Mouse (Mus musculus) heart, adult 11 months (tissue): Measurements from ENCODE around the gene Evx1.

Experiments
- DNase-seq: peaks from one replicate; pipeline ENCODE4 v3.0.0; 2022

The Evx1 gene

DNA sequence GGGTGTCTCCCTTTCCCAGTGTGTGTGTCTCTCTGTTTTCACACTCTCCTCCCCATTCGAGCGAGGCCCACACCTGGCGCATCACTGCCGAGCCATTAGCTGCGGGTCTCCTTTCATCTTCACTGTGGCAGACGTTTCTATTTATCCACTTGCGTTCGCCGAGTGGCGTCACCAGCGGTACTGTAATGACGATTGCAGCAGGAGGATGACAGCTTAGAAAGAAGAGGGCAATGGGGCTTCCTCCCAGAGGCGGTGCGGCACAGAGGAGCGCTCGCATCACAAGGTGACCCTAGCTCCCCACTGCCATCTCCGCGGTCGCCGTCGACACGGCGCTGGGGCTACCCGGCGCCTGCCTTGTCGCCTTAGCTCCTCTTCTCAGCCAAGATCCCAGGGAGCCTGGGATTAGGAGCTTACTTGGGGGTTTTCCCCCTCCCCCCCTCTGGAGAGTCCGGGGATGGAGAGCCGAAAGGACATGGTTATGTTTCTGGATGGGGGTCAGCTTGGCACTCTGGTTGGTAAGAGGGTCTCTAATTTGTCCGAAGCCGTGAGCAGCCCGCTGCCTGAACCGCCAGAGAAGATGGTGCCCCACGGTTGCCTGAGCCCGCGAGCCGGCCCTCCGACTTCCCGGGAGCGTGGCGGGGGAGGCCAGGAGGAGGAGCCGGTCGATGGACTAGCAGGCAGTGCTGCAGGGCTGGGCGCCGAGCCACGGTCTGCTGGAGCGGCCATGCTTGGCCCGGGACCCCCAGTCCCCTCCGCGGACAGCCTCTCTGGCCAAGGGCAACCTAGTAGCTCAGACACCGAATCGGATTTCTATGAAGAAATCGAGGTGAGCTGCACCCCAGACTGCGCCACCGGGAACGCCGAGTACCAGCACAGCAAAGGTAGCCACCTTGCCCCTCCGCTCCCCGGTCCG, at the start of gene Evx1:
TSS of gene Evx1 (plus strand) at position 108 of the 913 bp plus-strand sequence.
- no peak for DNase-seq

DNA sequence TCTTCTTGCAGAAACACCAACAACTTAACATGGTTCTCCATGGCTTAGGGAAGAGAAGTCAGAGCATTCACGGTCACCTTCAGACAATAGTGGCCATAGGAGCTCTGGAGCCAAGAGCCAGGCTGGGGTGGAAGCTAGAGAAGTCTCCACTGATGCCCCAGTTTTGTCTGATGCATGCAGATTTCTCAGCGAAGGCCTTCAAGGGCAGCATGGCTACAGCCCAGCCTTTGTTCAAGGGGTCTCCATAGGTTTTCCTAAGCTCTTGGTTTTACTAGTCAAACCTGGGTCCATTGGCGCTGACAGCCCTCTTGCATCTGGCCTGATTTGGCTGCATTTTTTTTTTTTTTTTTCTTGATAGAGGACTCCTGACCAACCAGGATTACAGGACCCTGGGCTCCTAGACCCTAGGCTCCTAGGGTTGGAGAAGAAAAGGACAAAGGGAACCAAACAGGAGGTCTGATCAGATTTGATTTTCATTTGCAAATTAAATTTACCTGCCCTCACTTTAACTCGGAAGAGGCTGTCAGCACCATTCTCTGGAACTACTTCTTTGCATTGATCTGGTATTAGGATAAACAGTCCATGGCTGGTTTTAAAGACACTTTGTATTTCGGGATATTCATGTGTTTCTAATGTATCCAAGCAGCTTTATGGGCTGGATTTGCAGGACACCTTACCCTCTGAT, 49.0 kb upstream of the Evx1 start:
- DNase-seq, result peak; percentile 70

DNA sequence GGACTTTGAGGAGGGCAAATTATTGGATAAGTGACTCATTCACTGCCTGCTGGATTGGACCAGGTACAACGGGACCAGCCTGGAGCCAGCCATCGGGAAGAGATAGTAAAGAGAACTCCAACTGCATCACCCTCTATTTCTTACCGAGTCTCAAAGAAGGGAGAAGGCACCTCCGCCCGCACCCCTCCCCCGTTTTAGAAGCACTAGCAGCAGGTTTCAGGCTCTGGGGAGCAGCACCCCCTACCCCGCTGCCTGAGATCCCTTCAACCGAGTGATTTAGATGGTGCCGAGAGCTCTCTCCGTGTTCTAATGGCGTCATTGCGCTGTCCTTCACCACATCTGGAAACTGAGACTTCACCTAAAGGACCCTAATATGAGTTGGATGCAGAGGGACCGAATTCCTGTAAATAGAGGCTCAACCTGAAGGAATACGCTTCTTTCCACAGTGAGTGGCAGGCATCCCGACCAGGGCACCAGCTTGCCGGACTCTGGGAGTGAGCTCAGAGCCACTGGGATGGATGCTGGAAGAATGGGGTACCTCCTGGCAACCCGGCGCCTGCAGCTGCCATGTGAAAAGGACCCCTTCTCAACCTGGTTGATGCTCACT, 47.9 kb upstream of the Evx1 start:
- peak; percentile 80 for DNase-seq

DNA sequence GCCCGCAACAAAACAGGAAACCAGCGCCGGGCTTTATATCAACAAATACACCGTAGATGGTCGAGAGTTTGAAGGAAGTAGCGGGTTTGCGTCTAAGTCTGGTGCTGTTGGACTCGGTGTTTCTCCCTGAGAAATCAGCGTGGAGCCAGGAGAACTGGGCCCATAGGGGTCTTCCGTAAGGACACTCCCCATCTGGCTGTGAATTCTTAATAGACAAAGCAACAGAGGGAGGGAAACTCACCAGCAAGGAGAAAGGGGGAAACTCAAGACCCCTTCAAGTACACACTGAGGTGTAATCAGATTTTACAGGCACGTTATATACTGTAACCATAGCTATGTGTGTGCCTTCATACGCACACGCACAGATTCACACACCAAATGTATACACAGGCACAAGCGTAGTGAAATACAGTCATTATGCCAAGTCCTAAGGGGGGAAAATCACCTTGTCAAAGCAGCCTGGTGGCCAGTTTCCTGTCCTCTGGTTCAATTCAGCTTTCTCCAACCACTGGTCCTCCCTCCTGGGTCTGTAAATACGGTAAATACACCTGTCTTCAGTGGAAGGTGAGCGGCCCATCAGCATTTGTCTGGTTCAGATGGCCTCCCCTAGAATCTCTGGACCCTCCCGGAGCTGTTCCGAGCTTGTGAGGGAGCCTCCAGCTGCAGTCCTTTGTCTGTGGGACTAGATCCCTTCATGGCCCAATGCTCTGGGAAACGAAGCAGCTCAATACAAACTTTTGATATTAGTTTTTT, 47.2 kb upstream of the Evx1 start:
- peak; percentile 75 for DNase-seq

DNA sequence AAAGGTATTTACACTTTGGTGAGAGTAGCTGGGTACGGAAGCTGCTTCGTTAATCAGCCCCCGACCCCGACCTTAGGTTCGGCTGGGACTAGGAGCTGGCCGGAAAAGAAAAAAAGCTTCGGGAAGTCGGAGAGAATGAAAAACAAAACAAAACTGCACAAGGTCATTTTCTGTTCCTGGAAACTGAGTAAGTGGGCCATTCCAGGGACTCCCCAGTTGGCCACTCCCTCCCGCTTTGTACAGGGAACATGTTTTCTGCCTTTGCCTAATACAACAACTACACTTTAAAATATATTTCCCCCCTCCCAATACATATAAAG, 46.7 kb upstream of the Evx1 start:
- peak; percentile 53 for DNase-seq

DNA sequence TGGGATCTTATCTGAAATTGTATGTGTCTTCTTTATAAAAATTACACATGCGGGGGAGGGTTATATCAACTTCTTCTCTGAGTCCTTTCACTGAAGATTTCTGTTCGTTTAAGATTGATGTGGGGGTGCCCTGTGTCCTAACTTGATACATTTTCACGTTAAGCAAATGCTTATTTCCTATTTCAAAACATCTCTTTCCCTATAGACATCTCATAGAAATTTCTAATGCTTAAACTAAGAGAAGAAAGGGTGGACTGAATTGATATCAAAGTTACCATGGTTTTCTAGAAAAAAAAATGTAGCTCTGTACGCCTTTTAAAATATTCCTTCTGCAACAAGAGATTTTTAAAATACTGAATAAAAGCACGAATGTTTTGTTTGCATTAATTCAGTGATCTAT, 46.1 kb upstream of the Evx1 start:
- no peak for DNase-seq

DNA sequence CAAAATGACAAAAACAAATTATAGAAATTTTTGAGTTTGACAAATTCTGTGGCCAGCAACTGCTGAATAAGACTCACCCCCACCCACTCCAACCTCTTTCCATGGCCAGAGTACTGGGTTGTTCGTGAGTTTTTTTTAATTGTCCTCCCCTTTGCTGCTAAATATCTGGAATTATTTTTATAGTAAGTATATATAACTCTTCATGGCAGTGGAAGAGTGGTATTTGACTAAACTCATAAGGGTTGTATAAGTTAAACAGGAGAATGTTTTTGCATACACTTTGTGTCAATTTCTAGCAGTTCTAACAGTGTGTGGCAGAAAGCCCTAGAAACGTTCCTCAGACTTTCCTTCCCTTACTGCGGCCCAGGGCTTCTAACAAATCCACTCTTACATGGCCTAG, 45.6 kb upstream of the Evx1 start:
- DNase-seq, result no peak

DNA sequence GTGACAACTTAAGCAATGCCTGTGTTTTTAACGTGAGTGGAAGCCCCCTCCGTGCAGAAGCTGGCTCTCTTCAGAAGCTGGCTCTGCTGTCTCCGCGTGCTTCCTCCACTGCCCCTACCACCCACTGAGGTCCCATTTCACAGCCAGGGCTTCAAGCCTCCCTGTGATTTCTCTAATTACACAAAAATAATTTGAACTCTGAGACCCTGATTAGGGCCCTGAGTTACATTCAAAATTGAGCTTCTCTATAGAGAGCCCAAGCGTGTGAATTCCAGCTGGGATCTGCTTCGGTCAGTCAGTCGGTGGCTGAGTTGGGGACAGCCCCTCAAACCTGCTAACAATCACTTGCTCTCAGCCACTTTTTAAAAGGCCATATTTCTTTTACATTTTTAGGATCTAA, 45.0 kb upstream of the Evx1 start:
- no peak for DNase-seq

DNA sequence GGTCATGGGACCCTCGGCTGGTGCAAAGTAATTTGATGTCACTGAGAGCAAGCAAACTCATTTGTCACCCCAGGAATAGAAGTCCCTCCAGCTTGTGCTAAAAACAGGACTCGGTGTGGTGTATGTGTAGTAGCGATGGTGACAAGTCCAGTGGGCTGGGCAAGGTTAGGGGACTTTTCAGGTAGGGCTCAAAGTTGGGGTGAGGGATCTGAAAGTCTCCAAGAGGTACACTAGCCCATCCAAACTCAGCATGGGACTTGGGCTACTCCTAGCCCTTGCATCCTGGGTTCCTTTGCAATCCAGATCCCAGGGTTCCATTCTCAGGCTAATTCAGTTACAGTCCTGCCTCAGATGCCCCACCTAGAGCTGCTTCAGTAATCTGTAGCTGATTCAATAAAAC, 44.5 kb upstream of the Evx1 start:
- peak; percentile 77 for DNase-seq

DNA sequence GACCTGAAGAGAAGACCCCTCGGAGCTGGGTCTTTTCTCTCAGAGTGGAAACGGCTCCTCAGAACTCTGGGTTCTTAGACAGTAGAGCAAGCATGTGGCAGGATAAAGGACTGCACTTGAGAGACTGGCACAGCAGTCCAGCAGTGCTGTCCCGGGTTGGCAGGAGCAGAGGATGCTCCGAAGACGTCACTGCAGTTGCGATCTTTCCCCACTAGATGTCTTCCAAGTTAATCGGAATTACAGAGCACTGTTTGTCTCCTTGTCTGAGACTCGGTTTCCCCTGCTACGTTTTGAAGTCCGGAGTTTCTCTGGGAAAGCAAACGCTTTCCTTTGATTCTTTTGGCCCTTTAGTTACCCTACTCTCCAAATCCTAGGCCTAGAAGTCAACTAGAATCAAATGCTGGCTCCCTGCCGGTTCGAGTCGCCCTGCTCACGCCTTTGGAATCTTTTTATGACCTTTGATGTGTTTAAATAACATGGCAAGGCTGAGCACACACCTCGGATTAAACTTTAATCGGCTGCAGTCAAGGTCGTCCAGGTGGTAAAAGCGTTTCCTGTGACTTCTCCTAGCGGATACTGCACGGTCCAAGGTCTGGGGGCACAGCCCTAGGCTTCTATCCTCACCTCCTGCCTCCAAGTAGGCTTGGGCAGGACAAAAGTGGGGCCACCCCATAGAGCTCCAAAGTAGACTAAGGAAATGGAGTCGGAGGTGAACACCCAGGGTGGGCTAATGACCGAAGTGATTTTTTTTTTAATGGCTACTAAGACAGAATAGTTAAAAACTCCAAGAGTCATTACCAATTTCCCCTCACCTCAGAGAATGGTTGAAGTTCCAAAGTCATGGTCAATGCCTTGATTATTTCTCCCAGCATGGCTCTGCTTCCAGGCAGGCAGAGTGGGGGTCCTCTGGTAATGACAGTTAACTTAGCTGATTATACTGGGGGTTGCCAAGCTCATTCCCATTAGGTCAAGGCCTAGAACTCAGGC, 42.5 kb upstream of the Evx1 start:
- DNase-seq, result peak; percentile 88

DNA sequence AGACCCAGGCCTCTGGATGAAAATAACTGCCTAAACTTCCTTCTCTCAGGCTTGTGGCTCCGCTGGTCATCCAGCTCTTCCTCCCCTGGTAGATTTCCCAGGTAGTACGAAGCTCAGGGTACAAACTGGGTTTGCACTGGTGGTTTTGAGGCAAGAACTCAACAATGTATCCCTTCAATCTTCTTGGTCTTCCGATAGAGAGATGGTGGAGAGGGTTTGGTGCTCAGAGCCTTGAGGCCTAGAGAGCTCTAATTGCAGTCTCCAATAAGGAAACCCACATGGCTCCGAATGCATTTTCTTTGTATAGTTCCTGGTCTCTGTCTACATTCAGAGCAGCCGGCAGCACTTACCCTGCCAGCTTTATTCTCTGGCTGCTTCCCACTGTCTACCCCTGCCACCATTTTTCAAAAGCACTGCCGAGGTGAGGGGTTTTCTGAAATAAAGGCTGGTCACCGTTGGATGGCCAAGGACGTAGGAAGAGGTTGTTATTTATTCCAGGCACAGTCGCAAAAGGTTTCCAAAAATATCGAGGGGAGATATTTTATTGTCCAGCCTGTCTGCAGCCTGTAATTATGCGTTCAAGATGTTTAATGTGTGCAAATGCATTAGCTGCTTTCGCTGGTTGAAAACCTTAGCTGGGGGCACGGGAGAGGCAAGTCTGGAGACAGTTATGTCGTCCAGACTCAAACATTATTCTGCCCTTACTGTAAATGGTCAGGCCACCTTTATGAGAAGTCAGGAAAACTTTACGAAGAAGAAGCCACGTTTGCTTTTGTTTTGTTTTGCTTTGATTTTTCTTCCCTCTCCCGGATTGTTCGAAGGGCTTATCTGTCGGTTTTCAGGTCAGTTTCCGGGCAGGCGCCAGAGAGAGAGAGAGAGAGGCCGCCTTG, 40.3 kb upstream of the Evx1 start:
- peak; percentile 41 for DNase-seq

DNA sequence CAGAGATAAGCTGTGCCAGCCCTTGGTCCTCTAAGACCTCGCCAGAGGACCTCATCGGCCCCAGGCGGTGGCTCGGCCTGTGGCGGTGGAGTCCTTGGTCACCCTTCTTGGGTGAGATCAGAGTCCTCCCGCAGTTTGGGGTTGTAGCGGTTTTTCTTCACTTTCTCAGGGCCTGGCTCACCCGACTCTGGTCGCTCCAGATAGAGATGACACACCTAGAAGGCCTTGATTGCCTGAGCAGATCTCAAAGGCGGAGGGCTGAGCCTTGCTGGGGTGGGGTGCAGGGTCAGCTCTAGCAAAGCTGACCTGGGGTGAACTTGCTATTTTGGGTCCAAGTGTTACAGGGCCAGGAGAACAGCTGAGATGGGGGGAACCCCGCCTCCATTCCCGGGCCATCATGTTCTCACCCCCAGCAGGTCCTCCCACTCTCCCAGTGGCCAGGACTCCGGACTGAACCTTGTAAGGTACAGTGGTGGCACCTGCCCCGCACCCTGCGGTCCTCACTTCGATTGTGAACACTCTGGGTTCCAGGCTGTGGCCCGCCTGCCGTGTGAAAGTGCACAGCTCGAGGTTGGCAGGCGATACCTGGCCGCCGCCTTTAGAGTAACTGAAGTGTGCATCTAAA, 39.5 kb upstream of the Evx1 start:
- peak; percentile 86 for DNase-seq

DNA sequence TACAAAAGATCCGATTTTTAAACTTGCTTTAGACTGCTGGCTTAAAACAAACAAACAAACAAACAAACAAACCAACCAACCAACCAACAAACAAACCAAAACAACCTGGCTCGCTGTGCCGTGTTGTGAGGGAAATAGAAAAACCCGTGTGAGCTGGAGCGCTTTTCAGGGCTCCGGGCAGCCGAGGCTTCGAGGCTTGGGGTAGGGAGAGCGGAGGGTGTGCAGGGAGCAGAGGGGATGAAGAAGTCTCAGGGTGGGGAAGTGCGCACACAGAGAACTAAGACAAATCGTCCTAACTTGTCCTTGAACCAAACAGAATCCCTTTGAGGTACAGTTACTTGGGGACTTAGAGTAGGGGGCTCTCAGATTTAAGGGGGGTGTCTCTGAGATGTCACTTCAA, 38.7 kb upstream of the Evx1 start:
- DNase-seq, result no peak

DNA sequence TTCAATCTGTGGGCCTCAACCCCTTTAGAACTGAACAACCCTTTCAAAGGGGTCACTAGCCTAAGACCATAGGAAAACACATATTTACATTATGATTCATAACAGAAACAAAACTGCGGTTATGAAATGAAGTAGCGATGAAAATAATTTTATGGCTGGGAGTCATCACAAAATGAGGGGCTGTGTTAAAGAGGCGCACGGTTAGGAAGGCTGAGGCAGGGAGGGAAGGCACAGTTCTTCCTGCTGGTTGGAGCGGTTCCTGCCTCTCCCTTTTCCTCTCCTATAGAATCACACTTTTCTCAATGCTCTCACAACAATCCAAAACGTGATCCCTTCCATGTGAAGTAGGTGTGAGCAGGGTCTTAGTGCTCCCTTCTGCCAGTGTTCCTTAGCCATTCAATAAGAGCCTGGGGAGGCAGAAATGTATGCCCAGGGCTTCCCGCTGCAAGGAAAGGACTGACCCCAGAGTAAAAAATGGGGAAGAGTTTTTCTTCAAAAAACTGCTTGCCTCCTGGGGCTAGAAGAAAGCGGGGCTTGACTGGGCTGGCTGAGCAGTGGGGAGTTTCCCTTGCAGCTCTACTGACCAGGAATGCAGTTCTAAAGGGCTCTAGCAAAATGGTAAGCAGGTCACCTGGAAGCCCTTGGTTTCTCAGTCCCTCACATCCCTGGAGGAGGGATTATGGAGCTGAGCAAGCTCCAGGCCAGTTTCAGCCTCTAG, 37.6 kb upstream of the Evx1 start:
- peak; percentile 43 for DNase-seq

DNA sequence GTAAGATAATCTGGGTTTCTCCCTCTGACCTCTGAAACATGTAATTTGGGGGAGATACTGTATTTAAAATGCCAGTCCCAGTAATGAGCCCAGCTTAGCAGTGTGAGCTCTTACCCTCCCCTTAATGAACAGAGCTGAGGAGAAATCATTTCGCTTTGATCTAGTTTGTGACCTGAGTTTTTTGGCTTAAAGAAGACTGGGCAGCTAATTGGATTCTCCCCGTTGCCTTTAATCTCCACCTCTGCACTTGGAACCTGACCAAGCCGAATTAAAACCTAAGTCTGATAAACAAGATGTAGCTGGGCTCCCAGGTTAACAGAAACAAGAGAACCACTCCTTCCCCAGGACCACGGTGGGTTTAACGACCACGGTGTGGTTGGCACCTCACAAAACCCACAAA, 36.9 kb upstream of the Evx1 start:
- DNase-seq, result peak; percentile 70

DNA sequence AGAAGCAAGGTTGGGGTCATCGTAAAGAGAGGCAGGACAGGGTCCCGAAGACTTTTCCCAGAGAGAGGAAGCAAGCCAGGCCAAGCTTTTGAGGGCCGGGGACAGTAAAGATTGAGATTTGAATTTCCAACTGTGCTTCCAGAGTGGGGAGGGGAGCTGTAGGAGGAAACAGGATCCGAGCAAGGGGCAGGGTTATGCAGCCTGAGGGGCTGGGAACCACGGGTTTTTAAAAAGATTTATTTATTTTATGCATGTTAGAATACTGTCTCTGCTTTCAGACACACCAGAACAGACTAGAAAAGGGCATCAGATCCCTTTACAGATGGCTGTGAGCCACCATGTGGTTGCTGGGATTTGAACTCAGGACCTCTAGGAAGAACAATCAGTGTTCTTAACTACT, 36.4 kb upstream of the Evx1 start:
- DNase-seq, result no peak

DNA sequence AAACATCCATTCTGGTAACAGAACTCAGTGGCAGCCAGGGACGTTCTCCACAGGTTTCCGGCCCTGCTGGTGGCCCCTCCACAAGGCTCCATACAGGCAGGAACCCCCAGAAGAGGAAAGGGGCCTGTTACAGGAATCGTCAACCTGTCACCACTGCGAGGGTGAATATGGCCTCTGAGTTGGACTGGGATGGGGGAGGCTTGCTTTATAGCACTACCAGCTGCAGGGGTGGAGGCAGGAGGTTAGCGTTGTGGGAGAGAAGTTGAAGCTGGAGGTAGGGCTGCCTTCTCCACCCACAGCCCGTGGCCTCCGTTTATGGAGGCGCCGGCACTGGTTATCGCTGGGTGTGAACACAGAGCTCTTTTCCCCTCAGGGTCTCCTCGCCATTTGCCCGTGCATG, 32.2 kb upstream of the Evx1 start:
- no peak for DNase-seq

DNA sequence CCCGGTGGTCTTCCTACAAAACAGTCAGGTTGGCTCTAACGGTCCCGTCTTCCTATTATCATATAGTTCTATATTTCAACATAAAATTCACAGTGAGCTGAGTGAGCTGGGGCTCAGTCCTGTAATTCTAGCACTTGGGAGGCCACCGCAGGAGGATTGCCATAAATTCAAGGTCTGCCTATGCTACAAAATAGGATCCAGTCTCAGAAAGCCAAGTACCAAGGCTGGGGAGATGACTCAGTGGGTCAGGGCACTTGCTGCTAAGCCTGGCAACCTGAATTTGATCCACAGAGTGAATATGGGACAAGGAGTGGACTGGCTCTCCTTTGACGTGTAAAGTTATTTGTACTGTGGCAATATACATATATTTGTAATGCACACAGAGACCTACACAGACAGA, 29.4 kb upstream of the Evx1 start:
- no peak for DNase-seq

DNA sequence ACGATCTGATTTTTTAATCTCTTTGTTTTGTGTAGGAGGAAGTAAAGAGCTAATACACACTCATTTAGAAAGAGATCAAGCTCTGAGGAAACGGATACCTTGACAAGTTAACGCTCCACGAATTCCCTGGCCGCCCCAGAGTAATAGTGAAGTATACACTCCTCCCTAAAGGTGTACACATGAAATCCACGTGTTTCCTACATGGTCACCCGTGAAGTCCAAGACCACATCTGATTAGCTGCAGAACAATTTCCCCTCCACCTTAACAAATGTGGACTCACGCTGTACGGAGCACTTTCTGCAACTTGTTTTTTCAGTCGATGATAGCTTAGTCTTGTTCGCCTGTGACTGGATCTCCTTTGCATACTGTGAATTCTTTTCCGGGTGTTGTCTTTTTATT, 23.1 kb upstream of the Evx1 start:
- DNase-seq, result no peak
